10 mouse cellular contexts compared by ENCODE assay signal in genomic region chr7:125827420-125827819, GRCm38 (mm10).
A peak's percentile ranks its signal among the peaks of the same experiment; 100 is the strongest.
DNase-seq lines count a peak whose midpoint lies in the region; ATAC-seq and TF ChIP-seq lines count a peak whose summit lies in the region.
"Had no signal": no experiment of that assay in that cellular context is flagged by ENCODE, and none has a peak within 500 bp of the region (broad histone marks: within the 10 kb centered on the region; RNA-seq: fewer than 3 reads in every experiment).

No protein-coding gene starts in this region.

- H3K4me2 ChIP-seq in forebrain, postnatal 0 days (ENCODE audit: low read depth), result no peak overlapping the region
- no peak overlapping the region for H3K4me2 ChIP-seq in forebrain, embryonic 16.5 days (ENCODE audit: low read length)
- H3K4me2 ChIP-seq in kidney, postnatal 0 days (ENCODE audit: low read length), result no peak overlapping the region
- no peak overlapping the region for H3K4me2 ChIP-seq in hindbrain, embryonic 11.5 days (replicated peaks; ENCODE audit: low read depth, low read length)

- TF ChIP-seq CTCF in forebrain, postnatal 0 days (IDR thresholded peaks at IDR 0.05; ENCODE audit: low read depth), result no peak
- no peak for TF ChIP-seq CTCF in kidney, postnatal 0 days (IDR thresholded peaks at IDR 0.05; ENCODE audit: low read depth)

- no peak overlapping the region for H3K9ac ChIP-seq in forebrain, postnatal 0 days
- H3K9ac ChIP-seq in forebrain, embryonic 16.5 days (replicated peaks; ENCODE audit: low read depth, low read length), result no peak overlapping the region
- no peak overlapping the region for H3K9ac ChIP-seq in kidney, postnatal 0 days (ENCODE audit: low read depth, low read length)
- no peak overlapping the region for H3K9ac ChIP-seq in hindbrain, embryonic 11.5 days (ENCODE audit: low read depth, low read length)

- no peaks in the 10 kb centered on the region for H3K36me3 ChIP-seq in forebrain, postnatal 0 days (ENCODE audit: insufficient read depth)
- no peaks in the 10 kb centered on the region for H3K36me3 ChIP-seq in forebrain, embryonic 16.5 days (ENCODE audit: control insufficient read depth, insufficient read depth)
- H3K36me3 ChIP-seq in kidney, postnatal 0 days (ENCODE audit: insufficient read depth, low read length), result 0 out of 2 replicates have a peak, but pooled peaks cover 4% of the 10 kb centered on the region
- no peaks in the 10 kb centered on the region for H3K36me3 ChIP-seq in hindbrain, embryonic 11.5 days (ENCODE audit: control insufficient read depth, insufficient read depth, low read length)

- H3K27me3 ChIP-seq in forebrain, postnatal 0 days (ENCODE audit: insufficient read depth, low read length), result no peaks in the 10 kb centered on the region
- no peaks in the 10 kb centered on the region for H3K27me3 ChIP-seq in forebrain, embryonic 16.5 days (replicated peaks; ENCODE audit: control insufficient read depth, insufficient read depth, low read length)
- H3K27me3 ChIP-seq in kidney, postnatal 0 days (ENCODE audit: insufficient read depth, low read length), result no peaks in the 10 kb centered on the region
- no peaks in the 10 kb centered on the region for H3K27me3 ChIP-seq in hindbrain, embryonic 11.5 days (ENCODE audit: control insufficient read depth, insufficient read depth, low read length)

- 66% methylated on average over 9 of the region's 9 CpGs for WGBS in forebrain, postnatal 0 days
- 58% methylated on average over 9 of the region's 9 CpGs for WGBS in forebrain, embryonic 16.5 days
- 42% methylated on average over 9 of the region's 9 CpGs for whole genome bisulfite sequencing in kidney, postnatal 0 days
- 67% methylated on average over 9 of the region's 9 CpGs for WGBS in hindbrain, embryonic 11.5 days

- H3K9me3 ChIP-seq in forebrain, postnatal 0 days (ENCODE audit: low read length), result no peaks in the 10 kb centered on the region
- H3K9me3 ChIP-seq in forebrain, embryonic 16.5 days (ENCODE audit: control insufficient read depth, low read length), result no peaks in the 10 kb centered on the region
- H3K9me3 ChIP-seq in kidney, postnatal 0 days (replicated peaks; ENCODE audit: low read length), result no peaks in the 10 kb centered on the region
- H3K9me3 ChIP-seq in hindbrain, embryonic 11.5 days (ENCODE audit: control insufficient read depth, low read length), result no peaks in the 10 kb centered on the region

- no peak for DNase-seq in forebrain, postnatal 0 days
- peak; percentile 9 for DNase-seq in ovary, postnatal 14 days (ENCODE audit: low spot score)
- no peak for DNase-seq in ovary, postnatal 36 days (ENCODE audit: low spot score)
- peak; percentile 15 for DNase-seq in kidney, postnatal 0 days (ENCODE audit: low spot score)
- DNase-seq in yolk sac, embryonic 10.5 days (ENCODE audit: low spot score), result peak; percentile 10
- DNase-seq in hindbrain, embryonic 11.5 days (ENCODE audit: low spot score), result no peak
- DNase-seq in layer of hippocampus, adult 8-10 months (ENCODE audit: low spot score in 2 of 2), result no peak

- peaks cover 10% of the 10 kb centered on the region for H3K4me1 ChIP-seq in forebrain, postnatal 0 days (ENCODE audit: insufficient read depth)
- peaks cover 31% of the 10 kb centered on the region for H3K4me1 ChIP-seq in forebrain, embryonic 16.5 days (replicated peaks; ENCODE audit: control insufficient read depth, insufficient read depth, low read length)
- 0 out of 2 replicates have a peak, but pooled peaks cover 4% of the 10 kb centered on the region for H3K4me1 ChIP-seq in kidney, postnatal 0 days (replicated peaks; ENCODE audit: insufficient read depth, low read length)
- no peaks in the 10 kb centered on the region for H3K4me1 ChIP-seq in hindbrain, embryonic 11.5 days (replicated peaks; ENCODE audit: control insufficient read depth, insufficient read depth, low read length)

- H3K4me3 ChIP-seq in forebrain, postnatal 0 days (ENCODE audit: low read depth, low read length), result no peak overlapping the region
- H3K4me3 ChIP-seq in forebrain, embryonic 16.5 days (replicated peaks; ENCODE audit: low read length), result no peak overlapping the region
- H3K4me3 ChIP-seq in kidney, postnatal 0 days (replicated peaks; ENCODE audit: low read depth, low read length), result no peak overlapping the region
- H3K4me3 ChIP-seq in hindbrain, embryonic 11.5 days (ENCODE audit: low read depth, low read length), result no peak overlapping the region

- peak; percentile 16; the same call in 1 of the 2 replicates for ATAC-seq in forebrain, postnatal 0 days
- no peak for ATAC-seq in forebrain, embryonic 16.5 days
- no peak; the same call in 1 of the 2 replicates for ATAC-seq in kidney, postnatal 0 days (replicated peaks; ENCODE audit: low FRiP score, low read depth)
- ATAC-seq in hindbrain, embryonic 11.5 days (ENCODE audit: low FRiP score), result no peak
- ATAC-seq: hindbrain, embryonic 16.5 days had no signal

- H3K27ac ChIP-seq in forebrain, postnatal 0 days (ENCODE audit: low read depth, low read length), result no peak overlapping the region
- no peak overlapping the region for H3K27ac ChIP-seq in forebrain, embryonic 16.5 days (ENCODE audit: low read length)
- peak overlapping the region; percentile 25; the same call in 1 of the 2 replicates for H3K27ac ChIP-seq in kidney, postnatal 0 days
- no peak overlapping the region for H3K27ac ChIP-seq in hindbrain, embryonic 11.5 days (ENCODE audit: low read depth, low read length)
- H3K27ac ChIP-seq: macrophage had no signal

Comparison
In these comparisons a context has a peak if more than half of its experiments do, and no peak if none do; other contexts are left out.
1. DNase-seq: peak in ovary, postnatal 14 days (single experiment), kidney, postnatal 0 days (single experiment) and yolk sac, embryonic 10.5 days (single experiment); none in forebrain, postnatal 0 days (single experiment), ovary, postnatal 36 days (single experiment), hindbrain, embryonic 11.5 days (single experiment) and layer of hippocampus, adult 8-10 months (0 of 2).